Mouse (Mus musculus) neural tube, embryonic 11.5 days (tissue): ENCODE data around the gene Enoph1. TPM values are rescaled to one million over a fixed set of nuclear protein-coding genes. Genes with fewer than 3 reads are reported as not detected.

Experiments used
- ATAC-seq: fragments of 200-750 bp; cut with Nextera tagmentation; 2 replicates; pipeline ENCODE4 v1.8.0; 2017; ENCODE audit warnings: moderate number of reproducible peaks, mild to moderate bottlenecking, moderate TSS enrichment, moderate library complexity; ENCODE audit not compliant: insufficient read depth, low FRiP score, low TSS enrichment
- DNase-seq: peaks from one replicate; pipeline ENCODE4 v3.0.0-alpha.2; 2015; ENCODE audit warnings: low spot score
- H3K27ac ChIP-seq: fragments of 300-500 bp; sonication (generic); 2 replicates; pipeline ENCODE4 v1.5.1; 2014; ENCODE audit warnings: low read depth, mild to moderate bottlenecking, low read length
- H3K27me3 ChIP-seq: fragments of 300-500 bp; sonication (generic); 2 replicates; pipeline ENCODE4 v1.6.1; 2014; ENCODE audit warnings: mild to moderate bottlenecking, low read length, mixed read lengths; ENCODE audit not compliant: control insufficient read depth, insufficient read depth
- H3K36me3 ChIP-seq: fragments of 300-500 bp; sonication (generic); 2 replicates; pipeline ENCODE4 v1.6.1; 2014; ENCODE audit warnings: mild to moderate bottlenecking, low read length, moderate library complexity, mixed read lengths; ENCODE audit not compliant: control insufficient read depth, insufficient read depth
- H3K4me1 ChIP-seq: fragments of 300-500 bp; sonication (generic); 2 replicates; pipeline ENCODE4 v1.6.1; 2014; ENCODE audit warnings: low read length, mixed read lengths; ENCODE audit not compliant: control insufficient read depth, insufficient read depth
- H3K4me2 ChIP-seq: fragments of 300-500 bp; sonication (generic); 2 replicates; pipeline ENCODE4 v1.6.1; 2014; ENCODE audit warnings: low read depth, mild to moderate bottlenecking, moderate library complexity
- H3K4me3 ChIP-seq: fragments of 300-500 bp; sonication (generic); 2 replicates; pipeline ENCODE4 v1.5.1; 2014; ENCODE audit warnings: low read depth, low read length
- H3K9ac ChIP-seq: fragments of 300-500 bp; sonication (generic); 2 replicates; pipeline ENCODE4 v1.6.1; 2014; ENCODE audit warnings: mild to moderate bottlenecking, low read length
- H3K9me3 ChIP-seq: fragments of 300-500 bp; sonication (generic); 2 replicates; pipeline ENCODE4 v1.6.1; 2016; ENCODE audit warnings: low read length; ENCODE audit not compliant: control insufficient read depth
- WGBS: fragments of 180-500 bp; shearing (Covaris S2); extraction: QIAGEN DNeasy Blood & Tissue Kit; methylation state at CpG from one replicate; pipeline ENCODE4 v1.1.7; 2014; 5-methylcytosine and 5-hydroxymethylcytosine counted together
- polyA plus RNA-seq: library from polyadenylated mRNA; unstranded; fragments of >200 nt; fragmentation: Nextera tagmentation; extraction: Ambion mirVana; gene quantifications from 2 replicates; pipeline ENCODE4 v1.2.1, GENCODE M21; 2014

The Enoph1 gene
- polyA plus RNA-seq = 48.2 and 48.5 TPM in 2 replicates

DNA sequence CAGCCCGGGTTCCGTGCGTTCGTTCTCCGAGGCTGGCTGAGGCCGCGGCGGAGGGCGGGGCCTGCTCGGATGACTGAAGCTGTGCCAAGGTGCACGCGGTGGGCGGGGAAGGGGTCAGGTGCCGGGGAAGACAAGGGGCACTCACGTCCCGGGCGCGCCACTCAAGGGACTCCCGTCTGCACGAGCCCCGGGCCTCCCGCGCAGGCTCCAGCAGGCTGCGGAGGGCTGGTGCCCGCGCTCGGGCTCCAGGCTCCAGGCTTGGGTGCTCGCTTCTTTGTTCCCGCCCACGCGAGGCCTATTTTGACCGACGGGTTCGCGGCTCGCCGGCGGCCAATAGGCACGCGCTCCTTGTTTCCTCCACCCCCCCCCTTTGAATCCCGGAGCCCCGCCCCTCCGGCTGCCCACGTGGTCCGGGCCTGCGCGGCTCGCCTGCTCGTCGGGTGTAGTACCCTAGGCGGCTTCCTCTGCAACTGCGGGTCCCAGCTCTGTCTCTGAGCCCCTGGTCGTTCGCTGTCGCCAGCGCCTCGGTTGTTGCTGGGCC is at the start of gene Enoph1, which contains the start of gene Hnrnpdl:
Gene Enoph1, plus strand, starts transcription at position 384 of the 541 bp plus-strand sequence.
Gene Hnrnpdl, minus strand, starts transcription at position 63 of the 541 bp plus-strand sequence.
- DNase-seq = peak; percentile 98
- peak; percentile 88 for ATAC-seq
- peak within 1 kb of the TSS; percentile 96 for H3K27ac ChIP-seq
- no peaks in the 10 kb centered on the region for H3K27me3 ChIP-seq
- H3K4me2 ChIP-seq = peak within 1 kb of the TSS; percentile 96
- WGBS = under 1% methylated on average over 55 of the region's 57 CpGs
- no peaks in the 10 kb centered on the region for H3K9me3 ChIP-seq
- peak within 1 kb of the TSS; percentile 100 for H3K9ac ChIP-seq
- H3K4me1 ChIP-seq = peaks cover 15% of the 10 kb centered on the region
- H3K4me3 ChIP-seq = peak within 1 kb of the TSS; percentile 100
- H3K36me3 ChIP-seq = peaks cover 8% of the 10 kb centered on the region; the same call in 1 of the 2 replicates

DNA sequence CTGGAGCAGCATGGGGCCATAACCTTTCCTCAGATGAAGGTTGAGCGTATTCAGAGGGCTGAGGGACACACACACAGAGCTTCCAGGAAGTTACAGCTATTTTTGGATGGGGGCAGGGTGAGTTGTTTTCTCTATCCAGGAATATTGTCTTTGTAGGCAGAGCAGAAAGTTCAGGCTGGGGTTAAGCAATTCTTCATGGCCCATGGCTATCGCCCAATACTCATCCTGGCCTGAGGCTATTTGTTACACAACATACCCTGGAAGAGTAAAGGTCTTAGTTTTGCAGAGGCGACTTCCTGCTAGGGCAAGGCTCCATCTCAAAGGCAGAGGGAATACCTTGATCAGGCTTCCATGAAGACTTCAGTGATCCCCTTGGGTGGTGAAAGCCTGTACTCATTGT is 45.6 kb upstream of the Enoph1 start:
- no peak overlapping the region for H3K4me2 ChIP-seq
- ATAC-seq (no peak), DNase-seq (no peak)
- H3K4me3 ChIP-seq = no peak overlapping the region
- H3K9me3 ChIP-seq = no peaks in the 10 kb centered on the region
- H3K9ac ChIP-seq = no peak overlapping the region
- no peaks in the 10 kb centered on the region for H3K27me3 ChIP-seq
- H3K27ac ChIP-seq = no peak overlapping the region
- no peaks in the 10 kb centered on the region for H3K36me3 ChIP-seq
- WGBS = 79% methylated on average over 3 of the region's 3 CpGs
- no peaks in the 10 kb centered on the region for H3K4me1 ChIP-seq

DNA sequence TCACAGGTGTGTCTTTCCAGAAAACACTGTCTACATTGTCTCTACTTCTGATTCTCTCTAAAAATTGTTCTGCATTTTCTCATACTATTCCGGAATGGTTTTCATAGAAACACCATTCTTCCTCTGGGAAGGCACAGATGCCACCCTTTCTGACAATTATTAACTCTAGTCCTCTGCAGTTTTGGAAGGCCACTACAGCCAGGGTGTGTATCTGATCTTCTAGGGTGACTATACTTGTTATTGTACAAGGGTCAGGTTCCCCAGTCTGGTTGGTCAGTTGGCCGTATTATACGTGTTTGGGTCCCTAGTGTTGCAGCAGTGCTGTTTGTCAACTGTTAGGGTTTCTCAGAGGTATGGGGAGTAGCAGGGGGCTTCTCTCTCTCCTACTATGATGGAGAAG is 45.1 kb upstream of the Enoph1 start:
- Histone ChIP-seq H3K36me3 (no peaks in the 10 kb centered on the region), H3K9me3 (no peaks in the 10 kb centered on the region), H3K4me1 (no peaks in the 10 kb centered on the region), H3K9ac (no peak overlapping the region), H3K4me2 (no peak overlapping the region), H3K4me3 (no peak overlapping the region), H3K27ac (no peak overlapping the region), H3K27me3 (no peaks in the 10 kb centered on the region)
- WGBS = 89% methylated on average over 3 of the region's 3 CpGs
- ATAC-seq (no peak), DNase-seq (no peak)

DNA sequence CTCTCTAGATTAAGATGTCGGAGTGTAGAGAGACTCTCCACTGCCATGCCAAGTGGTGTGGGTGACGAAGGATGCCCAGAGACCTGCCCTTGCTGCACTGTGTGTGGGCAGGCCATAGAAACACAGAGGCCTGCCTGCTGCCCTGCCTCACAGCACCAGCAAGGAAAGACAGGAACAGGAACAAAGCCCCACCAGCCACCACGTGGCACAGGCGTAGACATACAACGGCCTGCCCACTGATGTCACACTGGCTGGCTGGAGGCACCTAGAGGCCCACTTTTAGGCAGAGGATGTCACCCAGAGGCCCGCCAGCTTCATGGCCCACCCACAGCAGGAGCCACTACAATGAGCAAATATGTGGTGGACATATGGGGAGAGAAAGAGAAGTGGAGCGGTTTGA is 39.7 kb upstream of the Enoph1 start:
- no peaks in the 10 kb centered on the region for H3K4me1 ChIP-seq
- ATAC-seq = no peak

DNA sequence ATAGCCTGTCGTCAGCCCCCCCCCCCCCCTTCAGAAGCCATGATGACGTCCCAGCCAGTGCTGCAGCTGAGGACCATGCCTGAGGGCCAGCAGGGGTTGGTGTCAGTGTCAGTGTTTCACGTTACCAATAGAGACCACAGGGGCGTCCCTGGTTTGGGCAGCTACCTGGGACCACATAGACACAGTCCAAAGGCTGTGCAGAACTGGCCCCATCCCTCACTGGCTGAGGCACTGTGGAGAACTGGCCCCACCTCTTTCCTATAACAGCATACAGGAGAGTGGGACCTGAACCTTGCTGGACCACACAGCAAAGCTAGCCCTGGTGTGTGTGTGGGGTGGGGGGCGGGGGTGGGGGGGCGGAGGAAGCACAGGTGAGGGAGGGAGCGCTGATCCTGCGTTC is 39.3 kb upstream of the Enoph1 start:
- 43% methylated on average over 6 of the region's 8 CpGs for WGBS
- ATAC-seq = no peak
- no peak overlapping the region for H3K4me2 ChIP-seq
- no peak overlapping the region for H3K27ac ChIP-seq
- DNase-seq = no peak
- H3K27me3 ChIP-seq = no peaks in the 10 kb centered on the region
- H3K4me1 ChIP-seq = no peaks in the 10 kb centered on the region
- H3K9ac ChIP-seq = no peak overlapping the region
- no peak overlapping the region for H3K4me3 ChIP-seq
- H3K9me3 ChIP-seq = no peaks in the 10 kb centered on the region
- no peaks in the 10 kb centered on the region for H3K36me3 ChIP-seq

More for the DNA sequence above, 39.7 kb upstream of the Enoph1 start:
- WGBS = 76% methylated on average over 7 of the region's 7 CpGs
- H3K27ac ChIP-seq = no peak overlapping the region
- H3K9ac ChIP-seq = no peak overlapping the region
- H3K27me3 ChIP-seq = no peaks in the 10 kb centered on the region
- H3K9me3 ChIP-seq = no peaks in the 10 kb centered on the region
- H3K4me2 ChIP-seq = no peak overlapping the region
- H3K4me3 ChIP-seq = no peak overlapping the region
- no peaks in the 10 kb centered on the region for H3K36me3 ChIP-seq
- no peak for DNase-seq

DNA sequence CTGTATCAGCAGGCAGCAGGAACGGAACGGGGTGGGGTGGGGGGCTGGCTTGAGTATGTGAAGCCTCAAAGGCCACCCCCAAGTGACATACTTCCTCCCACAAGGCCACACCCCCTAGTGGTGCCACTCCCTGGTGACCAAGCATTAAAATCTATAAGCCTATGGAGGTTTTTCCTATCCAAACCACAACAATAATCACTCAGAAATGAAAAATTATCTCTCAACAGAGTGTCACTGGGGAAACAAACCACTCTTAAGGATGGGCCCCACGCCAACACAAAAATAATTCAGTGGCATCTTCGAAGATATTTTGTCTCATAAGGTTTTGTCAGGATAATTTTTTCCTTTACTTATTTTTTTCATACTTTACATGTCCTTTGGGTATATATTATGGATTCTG is 35.9 kb upstream of the Enoph1 start:
- ATAC-seq (no peak), DNase-seq (no peak)
- Histone ChIP-seq H3K4me3 (no peak overlapping the region), H3K27me3 (no peaks in the 10 kb centered on the region), H3K4me2 (no peak overlapping the region), H3K36me3 (no peaks in the 10 kb centered on the region), H3K9ac (no peak overlapping the region), H3K4me1 (no peaks in the 10 kb centered on the region), H3K9me3 (no peaks in the 10 kb centered on the region), H3K27ac (no peak overlapping the region)
- 89% methylated on average over 4 of the region's 4 CpGs for WGBS

DNA sequence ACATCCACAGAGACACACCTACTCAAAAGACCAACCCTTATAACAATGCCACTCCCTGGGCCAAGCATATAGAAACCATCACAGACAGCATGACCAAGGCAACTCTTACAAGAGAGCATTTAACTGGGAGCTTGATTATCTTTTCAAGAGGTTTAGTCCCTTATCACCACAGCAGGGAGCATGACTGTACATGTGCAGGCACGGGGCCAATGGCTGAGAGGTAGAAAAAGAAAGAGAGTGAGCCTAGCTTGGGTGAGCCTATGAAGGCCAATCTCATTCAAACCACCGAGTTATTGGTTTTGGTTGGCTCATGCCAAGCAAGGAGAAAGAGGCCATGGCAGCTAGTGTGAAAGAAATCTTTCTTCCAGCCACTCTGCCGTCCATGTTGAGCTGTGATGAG is 34.4 kb upstream of the Enoph1 start:
- 72% methylated on average over 3 of the region's 3 CpGs for WGBS
- Histone ChIP-seq H3K9ac (no peak overlapping the region), H3K27ac (no peak overlapping the region), H3K4me2 (no peak overlapping the region), H3K9me3 (no peaks in the 10 kb centered on the region), H3K4me1 (no peaks in the 10 kb centered on the region), H3K4me3 (no peak overlapping the region), H3K27me3 (no peaks in the 10 kb centered on the region), H3K36me3 (no peaks in the 10 kb centered on the region)
- DNase-seq (no peak), ATAC-seq (no peak)

DNA sequence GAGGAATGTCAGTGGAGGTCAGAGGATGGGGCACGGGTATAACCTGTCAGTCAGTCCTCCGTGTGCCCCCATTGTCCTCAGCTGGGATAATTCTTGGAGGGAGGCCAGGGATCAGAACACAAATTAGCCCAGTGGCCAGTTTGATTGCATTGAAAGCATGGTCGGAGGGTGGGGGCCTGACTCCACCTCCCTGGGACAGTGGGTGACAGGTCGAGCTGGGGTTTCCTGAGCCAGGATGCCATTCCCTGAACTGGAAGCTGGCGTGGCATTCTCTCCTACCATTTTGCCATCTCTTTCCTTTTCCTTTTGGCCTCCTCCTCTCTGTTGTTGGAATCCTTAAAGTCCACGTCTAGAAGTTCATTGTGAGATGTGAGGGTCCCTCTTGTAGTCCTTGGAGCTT is 33.9 kb upstream of the Enoph1 start:
- no peaks in the 10 kb centered on the region for H3K36me3 ChIP-seq
- no peaks in the 10 kb centered on the region for H3K4me1 ChIP-seq
- no peak overlapping the region for H3K9ac ChIP-seq
- no peak overlapping the region for H3K27ac ChIP-seq
- no peak overlapping the region for H3K4me2 ChIP-seq
- no peak for DNase-seq
- H3K4me3 ChIP-seq = no peak overlapping the region
- 89% methylated on average over 6 of the region's 6 CpGs for WGBS
- no peaks in the 10 kb centered on the region for H3K9me3 ChIP-seq
- no peaks in the 10 kb centered on the region for H3K27me3 ChIP-seq
- no peak for ATAC-seq

DNA sequence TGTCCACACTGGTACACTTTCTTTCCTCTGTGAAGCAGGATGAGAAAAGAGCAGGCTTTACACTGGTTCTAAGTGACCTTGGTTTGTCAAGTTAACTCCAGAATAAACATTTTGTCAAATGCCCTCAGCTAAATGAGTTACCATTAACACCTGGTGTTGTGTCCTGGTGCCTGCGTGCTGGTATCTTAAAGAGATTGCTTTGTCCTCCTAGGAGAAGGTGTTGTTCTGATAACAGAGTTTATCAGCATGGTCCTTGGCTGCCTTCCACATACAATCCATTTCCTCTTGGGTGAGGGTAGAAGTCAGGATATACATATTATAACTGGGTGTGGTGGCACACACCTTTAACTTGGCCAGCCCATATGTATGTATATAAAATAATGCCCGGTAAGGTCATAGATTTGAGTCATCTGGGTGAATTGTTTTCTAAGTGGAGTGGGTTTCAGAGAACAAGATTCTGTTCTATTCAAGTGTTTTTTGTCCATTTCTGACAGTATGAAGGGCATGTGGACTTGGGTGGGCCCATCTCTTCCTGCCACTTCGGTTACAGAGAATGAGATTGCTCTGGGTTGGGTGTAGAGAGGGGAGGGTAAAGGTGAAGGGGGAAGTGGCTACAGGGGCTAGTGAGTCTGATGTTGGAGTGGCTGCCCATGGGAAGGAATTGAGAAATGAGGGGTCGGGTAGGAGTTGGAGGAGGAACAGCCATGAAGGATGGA is 33.3 kb upstream of the Enoph1 start:
- no peaks in the 10 kb centered on the region for H3K36me3 ChIP-seq
- no peaks in the 10 kb centered on the region for H3K27me3 ChIP-seq
- H3K4me3 ChIP-seq = no peak overlapping the region
- DNase-seq (no peak), ATAC-seq (no peak)
- H3K27ac ChIP-seq = no peak overlapping the region
- WGBS = 91% methylated on average over 4 of the region's 4 CpGs
- H3K4me2 ChIP-seq = no peak overlapping the region
- H3K9ac ChIP-seq = no peak overlapping the region
- H3K4me1 ChIP-seq = no peaks in the 10 kb centered on the region
- H3K9me3 ChIP-seq = no peaks in the 10 kb centered on the region
